Mouse (Mus musculus) myocyte (in vitro differentiated cells): ENCODE measurements around the gene Tmem132d. TPM values are rescaled to one million over a fixed set of nuclear protein-coding genes. Genes with fewer than 3 reads are reported as not detected.

Source experiments
- H3K27me3 ChIP-seq: one replicate; pipeline ENCODE4 v1.6.1; 2011; ENCODE audit not compliant: control insufficient read depth, insufficient read depth, insufficient read length
- H3K36me3 ChIP-seq: one replicate; pipeline ENCODE4 v1.6.1; 2011; ENCODE audit not compliant: control insufficient read depth, insufficient read depth
- H3K4me2 ChIP-seq: one replicate; pipeline ENCODE4 v1.6.1; 2011; ENCODE audit warnings: low read depth, control low read depth
- H3K4me3 ChIP-seq: one replicate; pipeline ENCODE4 v1.5.1; 2011; ENCODE audit warnings: mild to moderate bottlenecking, control low read depth, moderate library complexity
- H3K79me2 ChIP-seq: one replicate; pipeline ENCODE4 v1.6.1; 2011; ENCODE audit not compliant: control insufficient read depth, insufficient read depth
- H3ac ChIP-seq: one replicate; pipeline ENCODE4 v1.6.1; 2011; ENCODE audit not compliant: control insufficient read depth, insufficient read length
- CEBPB ChIP-seq: IDR thresholded peaks from 2 replicates; pipeline ENCODE4 v1.6.1; 2011; ENCODE audit warnings: mild to moderate bottlenecking, moderate library complexity; ENCODE audit not compliant: poor library complexity, insufficient read depth, severe bottlenecking
- E2F4 ChIP-seq: IDR thresholded peaks from one replicate; pipeline ENCODE4 v1.6.1; 2011; ENCODE audit warnings: mild to moderate bottlenecking, control low read depth, moderate library complexity; ENCODE audit not compliant: insufficient read depth
- MAX ChIP-seq: IDR thresholded peaks from one replicate; pipeline ENCODE4 v1.6.1; 2011; ENCODE audit warnings: low read depth, mild to moderate bottlenecking, control low read depth
- MYOD1 ChIP-seq, 3 experiments: IDR thresholded peaks; one replicate each; pipeline ENCODE4 v1.6.1; 2011; ENCODE audit warnings: control low read depth in 2 of 3, low read depth in 2 of 3, mild to moderate bottlenecking in 2 of 3, moderate library complexity in 1 of 3; ENCODE audit not compliant: insufficient read length in 2 of 3, control insufficient read depth in 1 of 3
- MYOG ChIP-seq, 3 experiments: IDR thresholded peaks; one replicate each; pipeline ENCODE4 v1.6.1; 2011; ENCODE audit warnings: control low read depth in 2 of 3, low read depth in 2 of 3, mild to moderate bottlenecking in 2 of 3; ENCODE audit not compliant: insufficient read length in 2 of 3, control insufficient read depth in 1 of 3, insufficient read depth in 1 of 3
- POLR2A ChIP-seq: IDR thresholded peaks from one replicate; pipeline ENCODE4 v1.6.1; 2011; ENCODE audit warnings: low read depth, mild to moderate bottlenecking, control low read depth, moderate library complexity; ENCODE audit not compliant: insufficient read length
- POLR2AphosphoS2 ChIP-seq: IDR thresholded peaks from one replicate; pipeline ENCODE4 v1.6.1; 2011; ENCODE audit warnings: low read depth, control low read depth; ENCODE audit not compliant: insufficient read length
- REST ChIP-seq: IDR thresholded peaks from one replicate; pipeline ENCODE4 v1.6.1; 2011; ENCODE audit warnings: mild to moderate bottlenecking, control low read depth, moderate library complexity; ENCODE audit not compliant: insufficient read depth, insufficient read length
- SRF ChIP-seq: IDR thresholded peaks from one replicate; pipeline ENCODE4 v1.6.1; 2011; ENCODE audit warnings: low read depth; ENCODE audit not compliant: control insufficient read depth, insufficient read length
- TCF12 ChIP-seq: IDR thresholded peaks from one replicate; pipeline ENCODE4 v1.6.1; 2011; ENCODE audit warnings: mild to moderate bottlenecking, control low read depth; ENCODE audit not compliant: poor library complexity, insufficient read depth, severe bottlenecking
- TCF3 ChIP-seq: IDR thresholded peaks from one replicate; pipeline ENCODE4 v1.6.1; 2011; ENCODE audit warnings: low read depth, control low read depth; ENCODE audit not compliant: insufficient read length
- USF1 ChIP-seq: IDR thresholded peaks from one replicate; pipeline ENCODE4 v1.6.1; 2011; ENCODE audit warnings: low read depth, mild to moderate bottlenecking, control low read depth, moderate library complexity
- polyA plus RNA-seq: library from polyadenylated mRNA; unstranded; fragments of >200 nt; fragmentation: generic; extraction: Trizol; gene quantifications from one replicate; pipeline ENCODE4 v1.2.1, GENCODE M21; 2012; ENCODE audit warnings: missing spikeins

The Tmem132d gene
- polyA plus RNA-seq, 1 experiment: not detected

GRCm38 (mm10) chr5:128418149-128418710, 14.6 kb downstream of the Tmem132d start:
- no peak overlapping the region for H3K4me2 ChIP-seq
- H3ac ChIP-seq: no peak overlapping the region
- H3K36me3 ChIP-seq: no peaks in the 10 kb centered on the region
- H3K27me3 ChIP-seq: no peaks in the 10 kb centered on the region
- H3K79me2 ChIP-seq: no peaks in the 10 kb centered on the region
- TF ChIP-seq E2F4 (no peak), REST (no peak), TCF12 (no peak)
- H3K4me3 ChIP-seq: no peak overlapping the region

- no peak overlapping the region for H3ac ChIP-seq
- H3K27me3 ChIP-seq: no peaks in the 10 kb centered on the region
- no peak overlapping the region for H3K4me3 ChIP-seq
- no peak for TF ChIP-seq MYOD1 (IDR thresholded peaks at IDR 0.05; ENCODE audit: control insufficient read depth in 1 of 3, insufficient read length in 2 of 3, low read depth in 2 of 3)
- H3K4me2 ChIP-seq: no peak overlapping the region
- no peaks in the 10 kb centered on the region for H3K36me3 ChIP-seq
- no peaks in the 10 kb centered on the region for H3K79me2 ChIP-seq
Observed at GRCm38 (mm10) chr5:128414056-128414455, 18.8 kb downstream of the Tmem132d start.

- TF ChIP-seq USF1 (no peak), TCF12 (no peak), TCF3 (no peak), REST (no peak), POLR2A (no peak), CEBPB (no peak), SRF (no peak), MYOD1 (IDR thresholded peaks at IDR 0.05; ENCODE audit: control insufficient read depth in 1 of 3, insufficient read length in 2 of 3, low read depth in 2 of 3) (no peak), POLR2AphosphoS2 (no peak), E2F4 (no peak), MAX (no peak), MYOG (IDR thresholded peaks at IDR 0.05; ENCODE audit: control insufficient read depth in 1 of 3, insufficient read depth in 1 of 3, insufficient read length in 2 of 3, low read depth in 2 of 3) (no peak)
- Histone ChIP-seq H3K4me2 (no peak overlapping the region), H3K79me2 (no peaks in the 10 kb centered on the region), H3ac (no peak overlapping the region), H3K36me3 (no peaks in the 10 kb centered on the region), H3K4me3 (no peak overlapping the region), H3K27me3 (no peaks in the 10 kb centered on the region)
Observed at GRCm38 (mm10) chr5:128412306-128412705, 20.6 kb downstream of the Tmem132d start.

GRCm38 (mm10) chr5:128407546-128407945, 25.3 kb downstream of the Tmem132d start:
- Histone ChIP-seq H3K4me3 (no peak overlapping the region), H3K79me2 (no peaks in the 10 kb centered on the region), H3K27me3 (no peaks in the 10 kb centered on the region), H3K36me3 (no peaks in the 10 kb centered on the region), H3ac (no peak overlapping the region), H3K4me2 (no peak overlapping the region)
- no peak for TF ChIP-seq SRF
- TF ChIP-seq TCF3: no peak
- TF ChIP-seq MYOD1 (IDR thresholded peaks at IDR 0.05; ENCODE audit: control insufficient read depth in 1 of 3, insufficient read length in 2 of 3, low read depth in 2 of 3): no peak
- no peak for TF ChIP-seq REST
- TF ChIP-seq CEBPB: no peak
- no peak for TF ChIP-seq POLR2AphosphoS2
- TF ChIP-seq MYOG (IDR thresholded peaks at IDR 0.05; ENCODE audit: control insufficient read depth in 1 of 3, insufficient read depth in 1 of 3, insufficient read length in 2 of 3, low read depth in 2 of 3): no peak
- no peak for TF ChIP-seq POLR2A
- TF ChIP-seq USF1: no peak
- no peak for TF ChIP-seq MAX
- no peak for TF ChIP-seq TCF12
- no peak for TF ChIP-seq E2F4

GRCm38 (mm10) chr5:128405071-128405470, 27.8 kb downstream of the Tmem132d start:
- no peak for TF ChIP-seq MAX
- no peak for TF ChIP-seq POLR2A
- TF ChIP-seq SRF: no peak
- TF ChIP-seq CEBPB: no peak
- no peak for TF ChIP-seq REST

More at GRCm38 (mm10) chr5:128405071-128405470, 27.8 kb downstream of the Tmem132d start:
- no peak overlapping the region for H3K4me3 ChIP-seq
- H3K36me3 ChIP-seq: no peaks in the 10 kb centered on the region
- no peaks in the 10 kb centered on the region for H3K27me3 ChIP-seq
- H3K79me2 ChIP-seq: no peaks in the 10 kb centered on the region
- no peak overlapping the region for H3ac ChIP-seq
- H3K4me2 ChIP-seq: no peak overlapping the region
